Mouse (Mus musculus): Measurements from ENCODE around the gene R3hdm2.
A peak's percentile ranks its signal among the peaks of the same experiment; 100 is the strongest.

DNA sequence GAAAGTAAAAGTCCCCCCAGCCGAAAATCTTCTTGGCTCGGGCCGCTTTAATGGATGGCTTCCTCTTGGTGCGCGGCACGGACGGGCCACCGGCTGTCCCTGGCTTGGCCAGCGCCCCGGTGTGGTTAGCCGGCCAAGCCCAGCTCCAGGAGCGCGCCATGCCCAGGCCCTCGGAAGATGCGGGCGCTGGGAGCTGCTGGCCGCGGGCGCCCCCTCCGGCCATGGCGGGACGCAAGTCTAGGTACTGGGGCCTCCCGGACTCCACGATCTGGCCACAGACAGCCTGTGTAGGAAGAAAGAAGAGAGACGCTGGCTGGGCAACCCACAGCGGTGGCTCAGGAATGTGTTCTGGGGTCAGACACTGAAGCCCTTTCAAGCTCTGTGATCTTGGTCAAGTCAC lies 146.6 kb downstream of the R3hdm2 start:
- peak; percentile 54; the same call in 1 of the 2 replicates for TF ChIP-seq CTCF (IDR thresholded peaks at IDR 0.05; ENCODE audit: borderline replicate concordance, control insufficient read depth, extremely low read depth, insufficient read depth, low read length, poor library complexity)
- TF ChIP-seq POLR2A (IDR thresholded peaks at IDR 0.05; ENCODE audit: control insufficient read depth, extremely low read depth, insufficient read depth, low read length, poor library complexity), result no peak

All from thymus, adult 2 months (tissue).